Mouse (Mus musculus) CH12.LX (cell line): Measurements from ENCODE around the gene Calcoco1. TPM values are rescaled to one million over a fixed set of nuclear protein-coding genes. Genes with fewer than 3 reads are reported as not detected.

Experiments used
- DNase-seq: peaks from one replicate; pipeline ENCODE4 v3.0.0-alpha.2; 2013; ENCODE audit errors: extremely low read depth
- H3K27ac ChIP-seq: 2 replicates; pipeline ENCODE4 v1.5.1; 2012; ENCODE audit warnings: low read depth, mild to moderate bottlenecking, control low read depth, moderate library complexity; ENCODE audit not compliant: insufficient read depth
- H3K27me3 ChIP-seq: replicated peaks from 2 replicates; pipeline ENCODE3; 2012; ENCODE audit warnings: inconsistent platforms
- H3K36me3 ChIP-seq, 2 experiments: replicated peaks in 1 of 2; 2 replicates each; pipeline versions ENCODE3 to v1.6.1; 2012; ENCODE audit warnings: inconsistent platforms in 1 of 2, low read length in 1 of 2, mild to moderate bottlenecking in 1 of 2, mixed read lengths in 1 of 2, moderate library complexity in 1 of 2; ENCODE audit not compliant: control insufficient read depth in 1 of 2, insufficient read depth in 1 of 2
- H3K4me1 ChIP-seq, 2 experiments: 2 replicates each; pipeline ENCODE4 v1.6.1; 2012; ENCODE audit warnings: inconsistent platforms in 1 of 2, moderate library complexity in 1 of 2; ENCODE audit not compliant: insufficient read depth in 2 of 2, control insufficient read depth in 1 of 2
- H3K4me2 ChIP-seq: 2 replicates; pipeline ENCODE4 v1.6.1; 2012; ENCODE audit warnings: low read depth, mild to moderate bottlenecking, control low read depth; ENCODE audit not compliant: poor library complexity, insufficient read depth, severe bottlenecking
- H3K4me3 ChIP-seq, 3 experiments: fragments of 150-350 bp in 1 of 3; sonication (generic) in 1 of 3; replicated peaks in 1 of 3; 2 replicates each; pipeline versions ENCODE3 to v1.5.1; 2011 to 2012; ENCODE audit warnings: low read depth in 2 of 3, low read length in 2 of 3, mild to moderate bottlenecking in 2 of 3, moderate library complexity in 2 of 3, control low read depth in 1 of 3, improper control_type of control experiment in 1 of 3, inconsistent platforms in 1 of 3, mixed read lengths in 1 of 3; ENCODE audit not compliant: poor library complexity in 1 of 3
- H3K79me2 ChIP-seq: replicated peaks from 2 replicates; pipeline ENCODE4 v1.6.1; 2012; ENCODE audit warnings: mild to moderate bottlenecking, moderate library complexity; ENCODE audit not compliant: control insufficient read depth, poor library complexity, insufficient read depth, severe bottlenecking; ENCODE audit errors: extremely low read depth
- H3K9ac ChIP-seq: 2 replicates; pipeline ENCODE4 v1.6.1; 2012; ENCODE audit warnings: low read depth, mild to moderate bottlenecking, control low read depth, moderate library complexity; ENCODE audit not compliant: insufficient read depth
- H3K9me3 ChIP-seq: replicated peaks from 2 replicates; pipeline ENCODE3; 2012; ENCODE audit warnings: low read length, inconsistent platforms, mixed read lengths
- BHLHE40 ChIP-seq: IDR thresholded peaks from 2 replicates; pipeline ENCODE4 v1.6.1; 2011; ENCODE audit warnings: mild to moderate bottlenecking, low read depth, low read length, improper control_type of control experiment
- CHD2 ChIP-seq: IDR thresholded peaks from 2 replicates; pipeline ENCODE4 v1.6.1; 2011; ENCODE audit warnings: low read length, improper control_type of control experiment
- CTCF ChIP-seq, 2 experiments: IDR thresholded peaks in 1 of 2; conservative IDR thresholded peaks in 1 of 2; 2 replicates each; pipeline ENCODE4 v1.5.1; 2011 to 2012; ENCODE audit warnings: low read depth in 2 of 2, low read length in 2 of 2, improper control_type of control experiment in 1 of 2, inconsistent platforms in 1 of 2, mild to moderate bottlenecking in 1 of 2, moderate library complexity in 1 of 2
- E2F4 ChIP-seq: IDR thresholded peaks from 2 replicates; pipeline ENCODE4 v1.6.1; 2011; ENCODE audit warnings: low read depth, low read length, improper control_type of control experiment; ENCODE audit not compliant: insufficient replicate concordance
- ELF1 ChIP-seq: IDR thresholded peaks from 2 replicates; pipeline ENCODE4 v1.6.1; 2014; ENCODE audit warnings: low read depth, mild to moderate bottlenecking, inconsistent platforms, low read length, improper control_type of control experiment
- EP300 ChIP-seq: IDR thresholded peaks from 2 replicates; pipeline ENCODE4 v1.6.1; 2011; ENCODE audit warnings: low read length, improper control_type of control experiment
- IRF4 ChIP-seq: IDR thresholded peaks from 2 replicates; pipeline ENCODE4 v1.6.1; 2014; ENCODE audit warnings: low read depth, mild to moderate bottlenecking, inconsistent platforms, low read length, improper control_type of control experiment
- JUND ChIP-seq: conservative IDR thresholded peaks from 2 replicates; pipeline ENCODE4 v1.6.1; 2011; ENCODE audit warnings: low read depth, low read length, improper control_type of control experiment
- MAFK ChIP-seq: IDR thresholded peaks from 2 replicates; pipeline ENCODE4 v1.6.1; 2011; ENCODE audit warnings: low read length, improper control_type of control experiment; ENCODE audit not compliant: insufficient replicate concordance
- MAX ChIP-seq: IDR thresholded peaks from 2 replicates; pipeline ENCODE4 v1.6.1; 2011; ENCODE audit warnings: low read length, improper control_type of control experiment
- MEF2A ChIP-seq: IDR thresholded peaks from 2 replicates; pipeline ENCODE4 v1.6.1; 2014; ENCODE audit warnings: low read depth, mild to moderate bottlenecking, inconsistent platforms, low read length, improper control_type of control experiment, borderline replicate concordance
- MXI1 ChIP-seq: IDR thresholded peaks from 2 replicates; pipeline ENCODE4 v1.6.1; 2011; ENCODE audit warnings: mild to moderate bottlenecking, low read depth, low read length, improper control_type of control experiment
- MYC ChIP-seq: IDR thresholded peaks from 2 replicates; pipeline ENCODE4 v1.6.1; 2011; ENCODE audit warnings: low read depth, mild to moderate bottlenecking, improper control_type of control experiment, low read length
- NELFE ChIP-seq: IDR thresholded peaks from 2 replicates; pipeline ENCODE4 v1.6.1; 2011; ENCODE audit warnings: low read depth, low read length, improper control_type of control experiment
- NRF1 ChIP-seq: IDR thresholded peaks from 2 replicates; pipeline ENCODE4 v1.6.1; 2014; ENCODE audit warnings: low read depth, mild to moderate bottlenecking, inconsistent platforms, low read length, improper control_type of control experiment, moderate library complexity
- POLR2A ChIP-seq: IDR thresholded peaks from 2 replicates; pipeline ENCODE4 v1.6.1; 2011; ENCODE audit warnings: low read depth, mild to moderate bottlenecking, improper control_type of control experiment, low read length
- POLR2AphosphoS2 ChIP-seq: IDR thresholded peaks from 2 replicates; pipeline ENCODE4 v1.6.1; 2011; ENCODE audit warnings: low read depth, low read length, improper control_type of control experiment
- RCOR1 ChIP-seq: conservative IDR thresholded peaks from 2 replicates; pipeline ENCODE4 v1.6.1; 2012; ENCODE audit warnings: low read depth, mild to moderate bottlenecking, inconsistent platforms, low read length, improper control_type of control experiment
- TCF12 ChIP-seq: IDR thresholded peaks from 2 replicates; pipeline ENCODE4 v1.6.1; 2014; ENCODE audit warnings: low read depth, mild to moderate bottlenecking, inconsistent platforms, low read length, improper control_type of control experiment
- UBTF ChIP-seq: IDR thresholded peaks from 2 replicates; pipeline ENCODE4 v1.6.1; 2012; ENCODE audit warnings: low read depth, mild to moderate bottlenecking, inconsistent platforms, low read length, improper control_type of control experiment, moderate library complexity
- USF2 ChIP-seq: conservative IDR thresholded peaks from 2 replicates; pipeline ENCODE4 v1.6.1; 2011; ENCODE audit warnings: low read depth, low read length, improper control_type of control experiment
- ZNF384 ChIP-seq: IDR thresholded peaks from 2 replicates; pipeline ENCODE4 v1.6.1; 2012; ENCODE audit warnings: low read depth, low read length, improper control_type of control experiment, inconsistent platforms
- dilution Hi-C: fragments of 300-500 bp; cut with MboI; formaldehyde crosslinking; loops from 2 replicates; pipeline ENCODE4 v1.14.3; 2020; ENCODE audit warnings: low sequenced_read_pairs; ENCODE audit not compliant: extremely low pct_unique_long_range_greater_than_20kb, extremely low pct_ligation_motif_present
- in situ Hi-C: fragments of 300-500 bp; cut with MboI; formaldehyde crosslinking; loops from 3 replicates; pipeline ENCODE4 v1.14.3; 2019; ENCODE audit warnings: low sequenced_read_pairs, low pct_ligation_motif_present, low pct_unique_long_range_greater_than_20kb, mixed read lengths
- polyA plus RNA-seq: library from polyadenylated mRNA; unstranded; fragments of >175 nt; gene quantifications from 2 replicates; pipeline ENCODE4 v1.2.1, GENCODE M21; 2012; ENCODE audit warnings: low read depth; ENCODE audit not compliant: insufficient read length
- total RNA-seq, 2 experiments: library from RNA; depleted of rRNA; stranded (reverse); fragments of 300-350 nt in 1 of 2; fragments of >200 nt in 1 of 2; gene quantifications; 2 replicates each; pipeline ENCODE4 v1.2.3; 2012 to 2014

Gene Calcoco1
- total and polyA plus RNA-seq, 3 experiments: 3.6 to 8.5 (median 7.6) TPM

DNA sequence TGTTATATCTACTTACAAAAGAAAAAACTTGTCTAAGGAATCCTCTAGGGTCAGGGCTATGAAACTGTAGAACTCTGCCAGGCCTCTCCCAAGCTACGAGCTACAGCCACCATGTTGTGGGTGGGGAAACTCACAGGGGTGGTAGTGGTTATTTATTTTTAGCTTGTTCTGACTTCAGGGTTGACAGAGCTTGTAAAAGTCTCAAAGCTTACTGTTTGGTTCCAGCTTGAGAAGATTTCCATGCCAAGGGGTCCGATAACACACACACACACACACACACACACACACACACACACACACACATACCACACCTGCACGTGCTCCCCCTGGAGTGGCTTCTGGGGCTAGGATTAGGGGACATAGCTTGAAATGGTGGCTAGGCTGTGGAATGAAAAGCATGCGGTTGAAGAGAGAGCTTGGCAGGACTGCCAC, 538 bp upstream of the Calcoco1 start:
- dilution Hi-C loops: no loop called here
- Histone ChIP-seq H3K36me3 (peaks cover 5 to 14% of the 10 kb centered on the region in 2 experiments), H3K9ac (0 out of 2 replicates have a peak overlapping the region, but pooled peaks have one; percentile 18), H3K4me3 (peak overlapping the region; percentile 17 to 64 (median 47)), H3K79me2 (no peaks in the 10 kb centered on the region), H3K27ac (peak overlapping the region; percentile 53; the same call in 1 of the 2 replicates), H3K4me1 (peaks cover 3 to 18% of the 10 kb centered on the region in 2 experiments), H3K9me3 (peaks cover 2% of the 10 kb centered on the region), H3K27me3 (peaks cover 15% of the 10 kb centered on the region), H3K4me2 (peak overlapping the region; percentile 84)
- in situ Hi-C loops: no loop called here
- TF ChIP-seq JUND (no peak), IRF4 (no peak), NELFE (no peak), E2F4 (no peak), ELF1 (no peak), USF2 (no peak), CHD2 (no peak), MYC (no peak), BHLHE40 (peak; percentile 90), POLR2A (no peak), MAFK (no peak), CTCF (conservative IDR thresholded peaks at IDR 0.05 in 1 of 2, IDR thresholded peaks at IDR 0.05 in 1 of 2; ENCODE audit: low read depth in 2 of 2, low read length in 2 of 2) (no peak), MEF2A (peak; percentile 73; the same call in 1 of the 2 replicates), UBTF (no peak), EP300 (no peak), NRF1 (no peak), MXI1 (no peak), ZNF384 (no peak), RCOR1 (no peak), POLR2AphosphoS2 (no peak), TCF12 (peak; percentile 34; the same call in 1 of the 2 replicates), MAX (peak; percentile 60)
- DNase-seq: peak; percentile 64
